Mouse (Mus musculus) lung, postnatal 0 days (tissue): ENCODE results near the gene Krtap1-3.

Experiments
- CTCF ChIP-seq: IDR thresholded peaks from 2 replicates; pipeline ENCODE4 v1.5.1; 2016; ENCODE audit warnings: antibody characterized with exemption, mild to moderate bottlenecking
- EP300 ChIP-seq: IDR thresholded peaks from 2 replicates; pipeline ENCODE4 v1.6.1; 2016; ENCODE audit warnings: antibody characterized with exemption, mild to moderate bottlenecking, control low read depth

DNA sequence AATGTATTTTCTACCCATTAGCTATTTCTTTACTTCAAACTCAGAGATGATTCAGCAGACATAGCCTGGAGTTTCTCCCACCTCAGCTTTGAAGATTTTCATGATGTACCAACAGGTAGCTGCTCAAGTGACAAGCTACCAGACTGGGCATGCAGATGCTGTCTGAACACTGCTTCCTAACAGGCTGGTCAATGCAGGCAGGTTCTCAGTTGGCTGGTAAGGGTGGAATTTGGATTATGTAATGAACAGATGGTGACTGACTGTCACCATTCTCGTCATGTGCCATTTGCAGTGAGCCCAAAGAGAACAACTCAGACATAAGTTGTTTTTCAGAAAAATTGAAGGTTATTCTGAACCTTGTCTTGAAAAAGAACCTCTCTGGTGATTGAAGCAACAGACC is 18.0 kb upstream of the Krtap1-3 start:
- TF ChIP-seq CTCF (no peak), EP300 (no peak)
